Mouse (Mus musculus) intestine, embryonic 16.5 days (tissue): ENCODE results near the gene Usp27x. TPM values are rescaled to one million over a fixed set of nuclear protein-coding genes. Genes with fewer than 3 reads are reported as not detected.

Source experiments
- ATAC-seq: fragments of 200-750 bp; cut with Nextera tagmentation; 2 replicates; pipeline ENCODE4 v1.8.0; 2017; ENCODE audit warnings: moderate TSS enrichment, moderate library complexity
- H3K27ac ChIP-seq: fragments of 300-500 bp; sonication (generic); 2 replicates; pipeline ENCODE4 v1.5.1; 2014; ENCODE audit warnings: mild to moderate bottlenecking, low read length
- H3K27me3 ChIP-seq: fragments of 300-500 bp; sonication (generic); replicated peaks from 2 replicates; pipeline ENCODE4 v1.6.1; 2014; ENCODE audit warnings: low read length, control low read depth, mixed read lengths; ENCODE audit not compliant: control insufficient read depth, insufficient read depth
- H3K36me3 ChIP-seq: fragments of 300-500 bp; sonication (generic); 2 replicates; pipeline ENCODE4 v1.6.1; 2014; ENCODE audit warnings: low read length, control low read depth; ENCODE audit not compliant: control insufficient read depth, insufficient read depth
- H3K4me1 ChIP-seq: fragments of 300-500 bp; sonication (generic); 2 replicates; pipeline ENCODE4 v1.6.1; 2014; ENCODE audit warnings: low read length, control low read depth, mixed read lengths; ENCODE audit not compliant: control insufficient read depth, insufficient read depth
- H3K4me2 ChIP-seq: fragments of 300-500 bp; sonication (generic); 2 replicates; pipeline ENCODE4 v1.6.1; 2014; ENCODE audit warnings: low read depth, low read length, control low read depth
- H3K4me3 ChIP-seq: fragments of 300-500 bp; sonication (generic); 2 replicates; pipeline ENCODE4 v1.5.1; 2014; ENCODE audit warnings: mild to moderate bottlenecking, low read length
- H3K9ac ChIP-seq: fragments of 300-500 bp; sonication (generic); 2 replicates; pipeline ENCODE4 v1.6.1; 2014; ENCODE audit warnings: low read depth, low read length
- H3K9me3 ChIP-seq: fragments of 300-500 bp; sonication (generic); 2 replicates; pipeline ENCODE4 v1.6.1; 2016; ENCODE audit warnings: low read length, control low read depth; ENCODE audit not compliant: control insufficient read depth
- WGBS: fragments of 180-500 bp; shearing (Covaris S2); extraction: QIAGEN DNeasy Blood & Tissue Kit; methylation state at CpG from one replicate; pipeline ENCODE4 v1.1.7; 2014; 5-methylcytosine and 5-hydroxymethylcytosine counted together
- polyA plus RNA-seq: library from polyadenylated mRNA; unstranded; fragments of >200 nt; fragmentation: Nextera tagmentation; extraction: Ambion mirVana; gene quantifications from 2 replicates; pipeline ENCODE4 v1.2.1, GENCODE M21; 2015

The Usp27x gene
- 0.28 and 0.34 TPM in 2 replicates for polyA plus RNA-seq

DNA sequence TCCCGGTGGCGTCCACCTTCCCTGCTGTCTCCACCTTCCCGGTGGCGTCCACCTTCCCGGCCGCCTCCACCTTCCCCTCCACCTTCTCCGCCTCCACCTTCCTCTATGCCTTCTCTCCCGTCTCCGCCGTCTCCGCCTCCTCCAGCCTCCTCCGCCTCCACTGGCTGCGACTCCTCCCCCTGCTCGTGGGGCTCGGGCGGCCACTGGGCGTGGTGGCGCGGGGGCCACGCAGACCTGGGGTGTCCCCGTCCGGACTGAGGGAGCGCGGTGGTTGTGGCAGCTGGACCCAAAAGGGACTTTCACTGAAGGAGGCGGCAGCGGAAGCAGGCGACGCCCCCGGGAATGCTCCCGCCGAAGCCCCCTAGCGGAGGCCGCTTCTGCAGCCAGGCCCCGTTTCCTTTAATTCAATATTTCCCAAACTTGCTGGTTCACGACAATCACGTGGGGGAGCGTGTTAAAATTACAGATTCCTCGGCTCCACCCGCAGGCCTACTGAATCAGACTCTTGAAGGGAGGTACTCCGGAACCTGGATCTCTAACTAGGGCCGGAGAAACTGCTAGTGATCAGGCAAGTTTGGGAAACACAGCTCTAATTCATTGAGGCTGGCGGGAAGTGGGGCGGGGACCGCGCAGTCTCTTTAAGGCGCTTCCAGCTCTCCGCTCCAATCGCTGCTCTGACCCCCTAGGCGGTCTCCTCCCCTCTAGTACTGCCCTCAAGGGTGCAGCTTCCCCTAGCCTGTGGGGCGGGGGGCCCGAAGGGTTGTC lies at the start of gene Usp27x:
Usp27x (minus strand) TSS at position 115 of the 765 bp plus-strand sequence.
- ATAC-seq = peak; percentile 95
- no peaks in the 10 kb centered on the region for H3K27me3 ChIP-seq
- H3K4me1 ChIP-seq = no peaks in the 10 kb centered on the region
- H3K36me3 ChIP-seq = no peaks in the 10 kb centered on the region
- 16% methylated on average over 48 of the region's 51 CpGs for WGBS
- peak within 1 kb of the TSS; percentile 60 for H3K4me3 ChIP-seq
- H3K9me3 ChIP-seq = no peaks in the 10 kb centered on the region
- H3K9ac ChIP-seq = peak within 1 kb of the TSS; percentile 74
- peak within 1 kb of the TSS; percentile 91 for H3K4me2 ChIP-seq
- H3K27ac ChIP-seq = peak within 1 kb of the TSS; percentile 85

DNA sequence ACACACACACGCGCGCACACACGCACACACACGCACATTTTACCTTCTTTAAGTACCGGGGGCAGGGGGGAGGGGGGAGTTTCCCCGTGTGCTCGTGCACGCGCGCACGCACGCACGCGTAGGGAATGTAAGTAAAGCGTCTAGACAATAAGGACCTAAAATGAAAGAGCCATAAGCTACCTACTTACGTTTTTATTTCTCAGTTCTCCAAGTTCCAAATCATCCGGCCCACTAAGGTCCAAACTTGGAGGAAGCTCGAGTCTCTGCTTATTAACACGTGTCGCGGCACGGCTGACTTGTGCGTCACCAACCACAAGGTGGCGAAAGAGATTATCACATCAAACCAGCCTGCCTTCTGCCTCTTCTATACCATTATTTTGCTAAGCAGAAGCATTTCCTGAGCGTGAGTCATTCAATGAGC lies 47.1 kb upstream of the Usp27x start:
- no peaks in the 10 kb centered on the region for H3K27me3 ChIP-seq
- WGBS = 25% methylated on average over 26 of the region's 26 CpGs
- H3K4me2 ChIP-seq = peak overlapping the region; percentile 51
- peak overlapping the region; percentile 52 for H3K4me3 ChIP-seq
- ATAC-seq = peak; percentile 77
- no peak overlapping the region for H3K27ac ChIP-seq
- peak overlapping the region; percentile 70 for H3K9ac ChIP-seq
- H3K36me3 ChIP-seq = no peaks in the 10 kb centered on the region
- no peaks in the 10 kb centered on the region for H3K4me1 ChIP-seq
- no peaks in the 10 kb centered on the region for H3K9me3 ChIP-seq

GRCm38 (mm10) chrX:7422166-7422565 lies 46.5 kb upstream of the Usp27x start:
- H3K9me3 ChIP-seq = no peaks in the 10 kb centered on the region
- peak overlapping the region; percentile 70 for H3K9ac ChIP-seq
- H3K4me2 ChIP-seq = peak overlapping the region; percentile 51
- no peak overlapping the region for H3K27ac ChIP-seq
- H3K4me1 ChIP-seq = no peaks in the 10 kb centered on the region
- H3K4me3 ChIP-seq = peak overlapping the region; percentile 52
- WGBS = 63% methylated on average over 6 of the region's 6 CpGs
- no peaks in the 10 kb centered on the region for H3K36me3 ChIP-seq
- no peaks in the 10 kb centered on the region for H3K27me3 ChIP-seq
- ATAC-seq = no peak

DNA sequence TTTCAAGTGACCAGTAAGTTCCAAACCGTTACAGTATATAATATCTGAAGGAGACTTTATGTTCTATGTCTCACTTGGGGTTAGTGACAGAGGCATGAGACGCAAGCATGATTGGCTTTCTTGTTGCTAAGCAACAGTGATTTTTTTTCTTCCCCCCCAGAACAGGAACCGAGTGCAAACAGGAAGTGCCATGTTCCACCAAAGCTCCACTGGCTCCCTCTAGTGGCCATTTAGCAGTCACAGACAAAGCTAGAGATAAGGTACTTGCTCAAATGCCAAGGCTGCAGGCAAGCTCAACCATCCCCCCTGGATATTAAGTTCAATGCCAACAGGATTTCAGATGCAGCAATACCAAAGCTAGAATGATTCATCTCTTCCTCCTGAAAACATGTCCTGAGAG lies 45.4 kb upstream of the Usp27x start:
- WGBS = 21% methylated on average over 3 of the region's 3 CpGs
- H3K27ac ChIP-seq = no peak overlapping the region
- H3K9me3 ChIP-seq = no peaks in the 10 kb centered on the region
- no peaks in the 10 kb centered on the region for H3K4me1 ChIP-seq
- H3K4me3 ChIP-seq = no peak overlapping the region
- H3K27me3 ChIP-seq = no peaks in the 10 kb centered on the region
- H3K4me2 ChIP-seq = no peak overlapping the region
- ATAC-seq = peak; percentile 67
- H3K9ac ChIP-seq = no peak overlapping the region
- H3K36me3 ChIP-seq = no peaks in the 10 kb centered on the region

GRCm38 (mm10) chrX:7416178-7416871 lies 40.7 kb upstream of the Usp27x start:
- no peak overlapping the region for H3K27ac ChIP-seq
- no peaks in the 10 kb centered on the region for H3K27me3 ChIP-seq
- no peak overlapping the region for H3K4me3 ChIP-seq
- H3K4me1 ChIP-seq = no peaks in the 10 kb centered on the region; the same call in 1 of the 2 replicates
- H3K4me2 ChIP-seq = no peak overlapping the region
- ATAC-seq = 0 out of 2 replicates have a peak, but pooled peaks have one; percentile 29
- H3K9me3 ChIP-seq = no peaks in the 10 kb centered on the region
- H3K36me3 ChIP-seq = no peaks in the 10 kb centered on the region
- WGBS = 53% methylated on average over 12 of the region's 12 CpGs
- no peak overlapping the region for H3K9ac ChIP-seq

DNA sequence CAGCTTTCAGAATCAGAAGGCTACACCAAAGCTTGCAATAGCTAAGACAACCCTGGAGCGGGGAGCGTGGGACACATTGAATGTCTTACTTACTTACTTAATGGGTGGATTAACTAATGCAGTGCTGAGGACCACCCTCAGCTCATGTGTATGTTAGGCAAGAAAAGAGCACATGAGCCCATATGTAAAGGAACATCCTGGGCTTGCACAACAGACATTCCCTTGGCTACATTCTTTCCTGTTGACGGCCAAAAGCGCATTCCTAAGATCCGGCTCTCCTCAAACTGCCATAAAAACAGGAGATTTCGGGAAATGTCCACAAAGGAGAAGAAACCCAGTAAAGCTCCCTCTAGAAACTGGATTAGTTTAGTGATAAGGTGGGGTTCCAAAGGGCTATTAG lies 39.7 kb upstream of the Usp27x start:
- H3K36me3 ChIP-seq = no peaks in the 10 kb centered on the region
- H3K4me2 ChIP-seq = no peak overlapping the region
- ATAC-seq = peak; percentile 63
- no peak overlapping the region for H3K4me3 ChIP-seq
- no peaks in the 10 kb centered on the region for H3K27me3 ChIP-seq
- no peaks in the 10 kb centered on the region for H3K9me3 ChIP-seq
- H3K27ac ChIP-seq = no peak overlapping the region
- whole genome bisulfite sequencing = 57% methylated on average over 6 of the region's 6 CpGs
- no peaks in the 10 kb centered on the region; the same call in 1 of the 2 replicates for H3K4me1 ChIP-seq
- H3K9ac ChIP-seq = no peak overlapping the region

DNA sequence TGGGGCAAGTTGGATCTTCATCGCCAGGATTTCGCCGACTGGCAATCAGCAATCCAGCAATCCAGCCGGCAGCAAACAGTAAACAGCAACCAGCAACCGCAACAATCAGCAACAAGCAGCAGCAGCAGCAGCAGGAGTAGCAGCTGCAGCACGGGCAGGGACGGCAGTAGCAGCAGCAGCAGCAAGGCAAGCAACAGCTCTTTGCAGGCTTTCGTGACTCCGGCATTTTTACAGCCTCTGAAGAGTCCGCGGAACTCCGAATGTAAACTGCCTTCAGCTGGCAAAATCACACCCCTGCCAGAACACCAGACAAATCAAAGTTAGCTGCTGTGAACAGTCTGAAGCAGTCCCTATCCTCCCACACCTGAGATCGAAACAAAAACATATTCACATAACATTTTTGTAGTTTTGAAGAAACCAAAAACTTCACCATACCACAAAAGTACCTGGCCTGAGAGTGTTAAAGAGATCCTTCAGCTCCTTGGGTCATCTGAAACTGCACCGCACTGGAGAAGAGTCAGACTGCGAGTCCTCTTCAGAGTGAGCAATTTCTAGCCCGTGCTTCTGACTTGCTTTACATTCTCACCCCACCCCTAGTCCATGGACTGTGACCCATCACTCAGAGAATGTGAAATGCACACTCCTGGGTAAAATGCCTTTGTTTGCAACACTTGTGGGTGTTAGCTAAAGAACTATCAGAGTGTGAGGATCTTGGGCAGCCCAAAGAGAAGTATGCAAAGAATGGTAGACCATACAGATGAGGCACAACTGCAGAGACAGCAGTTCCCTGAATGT lies 36.8 kb upstream of the Usp27x start:
- Histone ChIP-seq H3K9ac (peak overlapping the region; percentile 45; the same call in 1 of the 2 replicates), H3K4me2 (peak overlapping the region; percentile 37), H3K9me3 (no peaks in the 10 kb centered on the region), H3K27me3 (no peaks in the 10 kb centered on the region), H3K27ac (no peak overlapping the region), H3K4me3 (peak overlapping the region; percentile 22), H3K4me1 (no peaks in the 10 kb centered on the region; the same call in 1 of the 2 replicates), H3K36me3 (no peaks in the 10 kb centered on the region)
- WGBS = 45% methylated on average over 16 of the region's 16 CpGs
- peak; percentile 71 for ATAC-seq

DNA sequence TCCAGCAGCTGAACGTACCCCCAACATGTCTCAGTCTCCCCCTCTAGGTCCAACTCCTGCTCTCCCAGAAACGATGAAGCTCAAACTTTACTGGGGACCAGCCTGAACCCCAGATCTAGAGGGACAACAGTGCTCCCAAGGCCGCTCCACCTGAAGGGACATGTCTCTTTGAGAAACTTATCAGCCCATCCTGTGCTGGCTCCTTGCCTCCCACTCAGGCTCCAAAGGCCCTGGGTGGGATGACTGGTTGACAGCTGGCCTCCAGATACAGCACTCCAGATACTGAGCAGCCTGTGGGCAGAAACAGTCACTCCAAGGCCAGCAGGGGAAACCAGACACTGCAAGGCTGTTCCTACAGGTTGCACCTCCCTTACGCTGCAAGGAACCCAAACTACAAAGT lies 956 bp upstream of the Usp27x start:
- 36% methylated on average over 4 of the region's 4 CpGs for WGBS
- peak overlapping the region; percentile 59 for H3K4me2 ChIP-seq
- no peaks in the 10 kb centered on the region for H3K9me3 ChIP-seq
- H3K4me3 ChIP-seq = peak overlapping the region; percentile 60
- no peaks in the 10 kb centered on the region for H3K4me1 ChIP-seq
- peak; percentile 17 for ATAC-seq
- peak overlapping the region; percentile 8; the same call in 1 of the 2 replicates for H3K27ac ChIP-seq
- H3K9ac ChIP-seq = peak overlapping the region; percentile 74; the same call in 1 of the 2 replicates
- no peaks in the 10 kb centered on the region for H3K36me3 ChIP-seq
- H3K27me3 ChIP-seq = no peaks in the 10 kb centered on the region

DNA sequence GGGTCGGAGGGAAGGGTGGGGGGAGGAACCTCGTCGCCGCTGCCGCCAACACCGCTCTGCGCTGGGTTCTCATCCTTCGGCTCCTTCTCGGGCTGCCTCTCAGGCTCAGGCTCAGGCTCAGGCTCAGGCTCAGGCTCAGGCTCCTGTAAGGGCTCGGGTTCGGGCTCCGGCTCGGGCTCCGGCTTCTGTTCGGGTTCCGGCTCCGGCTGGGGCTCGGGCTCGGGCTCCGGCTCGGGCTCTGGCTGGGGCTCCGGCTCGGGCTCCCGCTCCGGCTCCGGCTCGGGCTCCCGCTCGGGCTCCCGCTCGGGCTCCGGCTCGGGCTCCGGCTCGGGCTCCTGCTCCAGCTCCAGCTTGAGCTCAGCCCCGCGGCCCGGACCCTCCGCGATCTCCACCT lies 311 bp downstream of the Usp27x start:
- no peaks in the 10 kb centered on the region for H3K36me3 ChIP-seq
- H3K4me1 ChIP-seq = no peaks in the 10 kb centered on the region
- H3K9me3 ChIP-seq = no peaks in the 10 kb centered on the region
- ATAC-seq = peak; percentile 61
- peak overlapping the region; percentile 74 for H3K9ac ChIP-seq
- peak overlapping the region; percentile 60 for H3K4me3 ChIP-seq
- no peaks in the 10 kb centered on the region for H3K27me3 ChIP-seq
- 17% methylated on average over 26 of the region's 40 CpGs for whole genome bisulfite sequencing
- H3K4me2 ChIP-seq = peak overlapping the region; percentile 91
- H3K27ac ChIP-seq = peak overlapping the region; percentile 85
